Mouse (Mus musculus) ES-E14 (cell line): Measurements from ENCODE around the gene Tmem60.

Source experiments
- HCFC1 ChIP-seq: IDR thresholded peaks from 2 replicates; pipeline ENCODE4 v1.6.1; 2012; ENCODE audit warnings: low read length, inconsistent platforms, borderline replicate concordance; ENCODE audit not compliant: insufficient read depth
- ZC3H11A ChIP-seq: IDR thresholded peaks from 2 replicates; pipeline ENCODE4 v1.6.1; 2012; ENCODE audit warnings: low read depth, mild to moderate bottlenecking, inconsistent platforms, low read length, borderline replicate concordance
- ZNF384 ChIP-seq: IDR thresholded peaks from 2 replicates; pipeline ENCODE4 v1.6.1; 2012; ENCODE audit warnings: low read depth, low read length, inconsistent platforms

GRCm38 (mm10) chr5:20861901-20862300, 20.1 kb upstream of the Tmem60 start:
- TF ChIP-seq ZNF384 (no peak), HCFC1 (no peak), ZC3H11A (no peak)
